Mouse (Mus musculus) hindbrain, postnatal 0 days (tissue): Measurements from ENCODE around the gene Dlg2. TPM values are rescaled to one million over a fixed set of nuclear protein-coding genes. Genes with fewer than 3 reads are reported as not detected.

Experiments
- ATAC-seq: fragments of 200-750 bp; cut with Nextera tagmentation; 2 replicates; pipeline ENCODE4 v1.8.0; 2017; ENCODE audit warnings: mild to moderate bottlenecking, moderate TSS enrichment, moderate library complexity
- DNase-seq: peaks from one replicate; pipeline ENCODE4 v3.0.0-alpha.2; 2015; ENCODE audit warnings: low spot score
- H3K27ac ChIP-seq: fragments of 300-500 bp; sonication (generic); 2 replicates; pipeline ENCODE4 v1.5.1; 2014; ENCODE audit warnings: mild to moderate bottlenecking
- H3K27me3 ChIP-seq: fragments of 300-500 bp; sonication (generic); 2 replicates; pipeline ENCODE4 v1.6.1; 2014; ENCODE audit warnings: low read length, mixed read lengths; ENCODE audit not compliant: insufficient read depth
- H3K36me3 ChIP-seq: fragments of 300-500 bp; sonication (generic); 2 replicates; pipeline ENCODE4 v1.6.1; 2014; ENCODE audit warnings: low read length, mixed read lengths; ENCODE audit not compliant: insufficient read depth
- H3K4me1 ChIP-seq: fragments of 300-500 bp; sonication (generic); 2 replicates; pipeline ENCODE4 v1.6.1; 2014; ENCODE audit warnings: antibody characterized with exemption, low read length, mixed read lengths; ENCODE audit not compliant: insufficient read depth
- H3K4me2 ChIP-seq: fragments of 300-500 bp; sonication (generic); 2 replicates; pipeline ENCODE4 v1.6.1; 2014; ENCODE audit warnings: low read depth, mild to moderate bottlenecking, low read length, moderate library complexity, mixed read lengths
- H3K4me3 ChIP-seq: fragments of 300-500 bp; sonication (generic); 2 replicates; pipeline ENCODE4 v1.5.1; 2014; ENCODE audit warnings: low read length
- H3K9ac ChIP-seq: fragments of 300-500 bp; sonication (generic); replicated peaks from 2 replicates; pipeline ENCODE4 v1.6.1; 2014; ENCODE audit warnings: mild to moderate bottlenecking, low read length, moderate library complexity, mixed read lengths
- H3K9me3 ChIP-seq: fragments of 300-500 bp; sonication (generic); 2 replicates; pipeline ENCODE4 v1.6.1; 2016; ENCODE audit warnings: low read length, mixed read lengths
- CTCF ChIP-seq: IDR thresholded peaks from 2 replicates; pipeline ENCODE4 v1.5.1; 2016; ENCODE audit warnings: antibody characterized with exemption, control low read depth, low read depth
- WGBS: fragments of 180-500 bp; shearing (Covaris S2); extraction: QIAGEN DNeasy Blood & Tissue Kit; methylation state at CpG from one replicate; pipeline ENCODE4 v1.1.7; 2014; 5-methylcytosine and 5-hydroxymethylcytosine counted together
- polyA plus RNA-seq: library from polyadenylated mRNA; unstranded; fragments of >200 nt; fragmentation: Nextera tagmentation; extraction: Ambion mirVana; gene quantifications from 2 replicates; pipeline ENCODE4 v1.2.1, GENCODE M21; 2015
- total RNA-seq: library from RNA; depleted of rRNA; stranded (reverse); fragments of >200 nt; gene quantifications from 2 replicates; pipeline ENCODE4 v1.2.3, GENCODE M21; 2014

Dlg2 gene
- total and polyA plus RNA-seq, 2 experiments from 2014 or later: 20.4 to 113 TPM

DNA sequence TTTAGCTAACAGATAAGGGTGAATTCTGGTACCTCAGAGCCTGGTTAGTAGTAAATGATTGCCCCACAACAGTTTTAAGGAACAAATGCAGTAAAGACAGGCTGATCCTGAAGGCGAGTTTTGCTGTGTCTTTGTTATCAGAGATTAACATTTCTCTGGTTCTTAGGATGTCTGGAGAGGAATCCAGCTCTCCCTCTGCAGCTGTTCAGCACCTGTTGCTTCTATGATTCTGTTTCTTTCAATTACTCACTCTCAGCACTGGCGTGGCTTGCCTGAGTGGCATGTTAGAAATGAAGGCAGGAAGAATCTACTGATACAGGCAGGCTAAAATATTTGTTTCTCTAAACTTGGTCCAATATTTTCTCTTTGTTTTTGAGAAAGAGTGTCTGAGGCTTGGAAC lies 133.3 kb downstream of the Dlg2 start:
- Histone ChIP-seq H3K4me2 (no peak overlapping the region), H3K36me3 (no peaks in the 10 kb centered on the region), H3K4me1 (no peaks in the 10 kb centered on the region), H3K4me3 (no peak overlapping the region), H3K27ac (no peak overlapping the region), H3K27me3 (no peaks in the 10 kb centered on the region), H3K9ac (no peak overlapping the region), H3K9me3 (no peaks in the 10 kb centered on the region)
- WGBS: 60% methylated on average over 2 of the region's 2 CpGs
- TF ChIP-seq CTCF: no peak
- DNase-seq: no peak
- no peak for ATAC-seq

DNA sequence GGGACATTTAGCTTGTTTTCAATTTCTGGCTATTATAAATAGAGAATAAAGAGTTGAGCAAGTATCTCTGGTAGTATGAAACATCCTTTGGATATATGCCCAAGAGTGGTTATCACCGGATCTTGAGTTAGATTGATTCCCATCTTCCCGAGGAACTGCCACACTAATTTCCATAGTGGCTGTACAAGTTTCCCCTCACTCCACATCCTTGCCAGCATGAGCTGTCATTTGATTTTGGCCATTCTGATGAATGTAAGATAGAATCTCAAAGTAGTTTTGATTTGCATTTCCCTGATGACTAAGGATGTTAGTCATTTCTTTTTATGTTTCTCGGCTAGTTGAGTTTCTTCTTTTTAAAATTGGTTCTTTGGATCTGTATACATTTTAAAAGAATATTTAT lies 154.1 kb downstream of the Dlg2 start:
- Histone ChIP-seq H3K4me2 (no peak overlapping the region), H3K27ac (no peak overlapping the region), H3K4me1 (no peaks in the 10 kb centered on the region), H3K9ac (no peak overlapping the region), H3K36me3 (no peaks in the 10 kb centered on the region), H3K27me3 (no peaks in the 10 kb centered on the region), H3K4me3 (no peak overlapping the region), H3K9me3 (no peaks in the 10 kb centered on the region)
- ATAC-seq: no peak
- no peak for DNase-seq
- TF ChIP-seq CTCF: no peak
- WGBS: 69% methylated on average over 3 of the region's 3 CpGs

DNA sequence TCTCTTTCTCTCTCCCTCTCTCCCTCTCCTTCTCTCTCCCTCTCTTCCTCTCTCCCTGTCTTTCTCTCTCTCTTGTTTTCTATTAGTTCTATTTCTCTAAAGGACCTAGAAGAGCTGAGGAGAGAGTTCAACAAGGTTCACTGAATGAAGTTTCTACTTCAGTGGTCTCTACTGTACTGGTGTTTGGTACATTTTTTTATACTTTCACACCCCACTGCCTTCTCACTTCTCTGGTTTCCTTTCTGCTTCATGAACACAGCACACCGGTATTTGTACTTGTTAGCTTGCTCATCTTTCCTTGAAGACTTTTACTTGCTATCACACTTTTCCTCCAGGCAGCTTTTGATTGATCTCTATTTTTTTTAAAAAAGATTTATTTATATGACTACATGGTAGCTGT lies 173.0 kb downstream of the Dlg2 start:
- Histone ChIP-seq H3K27ac (no peak overlapping the region), H3K36me3 (no peaks in the 10 kb centered on the region), H3K4me2 (no peak overlapping the region), H3K27me3 (no peaks in the 10 kb centered on the region), H3K4me3 (no peak overlapping the region), H3K9me3 (no peaks in the 10 kb centered on the region), H3K9ac (no peak overlapping the region), H3K4me1 (no peaks in the 10 kb centered on the region)
- TF ChIP-seq CTCF: no peak
- 91% methylated on average over 1 of the region's 1 CpGs for WGBS
- no peak for DNase-seq
- ATAC-seq: no peak

DNA sequence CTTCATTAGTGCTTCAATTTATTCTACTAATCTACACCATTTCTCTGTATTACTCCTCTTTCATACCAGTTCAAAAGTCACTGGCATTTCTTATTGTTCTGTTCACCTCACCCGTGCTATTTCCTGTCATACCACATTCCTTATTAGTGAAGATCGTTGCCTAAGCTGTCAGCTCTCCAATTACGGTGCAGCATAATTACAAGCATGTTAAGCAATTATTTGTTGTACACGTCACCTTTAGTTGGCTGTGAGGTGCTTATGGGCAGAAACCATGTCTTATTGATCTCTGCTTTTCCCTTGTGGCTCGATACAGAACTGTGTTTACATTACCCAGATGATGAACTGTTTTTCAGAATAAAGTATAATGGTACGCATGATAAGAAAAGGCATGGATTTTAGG lies 174.7 kb downstream of the Dlg2 start:
- no peak overlapping the region for H3K9ac ChIP-seq
- no peak overlapping the region for H3K27ac ChIP-seq
- no peaks in the 10 kb centered on the region for H3K4me1 ChIP-seq
- H3K36me3 ChIP-seq: no peaks in the 10 kb centered on the region
- no peak overlapping the region for H3K4me2 ChIP-seq
- no peak for DNase-seq
- TF ChIP-seq CTCF: no peak
- no peaks in the 10 kb centered on the region for H3K27me3 ChIP-seq
- 43% methylated on average over 6 of the region's 6 CpGs for WGBS
- ATAC-seq: no peak
- H3K4me3 ChIP-seq: no peak overlapping the region
- H3K9me3 ChIP-seq: no peaks in the 10 kb centered on the region

DNA sequence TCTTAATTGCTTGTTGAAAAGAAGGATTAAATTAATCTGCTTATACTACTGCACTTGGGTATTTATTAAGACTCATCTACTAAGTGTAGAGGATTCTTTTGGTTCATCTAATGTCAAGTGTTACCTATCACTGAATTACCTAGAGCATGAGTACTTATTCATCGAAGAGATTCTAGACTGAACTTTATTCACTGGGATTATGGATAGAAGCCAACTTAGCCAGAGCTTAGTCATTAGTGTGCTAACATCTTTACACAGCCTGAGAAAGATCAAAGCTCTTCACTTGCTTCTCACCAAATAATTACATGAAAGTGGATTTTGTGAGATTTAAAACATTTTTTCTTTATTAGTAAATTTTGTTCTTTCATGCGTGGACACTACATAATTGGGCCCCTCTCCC lies 175.1 kb downstream of the Dlg2 start:
- no peaks in the 10 kb centered on the region for H3K36me3 ChIP-seq
- no peak for TF ChIP-seq CTCF
- no peaks in the 10 kb centered on the region for H3K9me3 ChIP-seq
- H3K27me3 ChIP-seq: no peaks in the 10 kb centered on the region
- H3K4me2 ChIP-seq: no peak overlapping the region
- no peak overlapping the region for H3K27ac ChIP-seq
- ATAC-seq: no peak
- H3K4me1 ChIP-seq: no peaks in the 10 kb centered on the region
- DNase-seq: no peak
- H3K9ac ChIP-seq: no peak overlapping the region
- H3K4me3 ChIP-seq: no peak overlapping the region
- WGBS: 88% methylated on average over 2 of the region's 2 CpGs

DNA sequence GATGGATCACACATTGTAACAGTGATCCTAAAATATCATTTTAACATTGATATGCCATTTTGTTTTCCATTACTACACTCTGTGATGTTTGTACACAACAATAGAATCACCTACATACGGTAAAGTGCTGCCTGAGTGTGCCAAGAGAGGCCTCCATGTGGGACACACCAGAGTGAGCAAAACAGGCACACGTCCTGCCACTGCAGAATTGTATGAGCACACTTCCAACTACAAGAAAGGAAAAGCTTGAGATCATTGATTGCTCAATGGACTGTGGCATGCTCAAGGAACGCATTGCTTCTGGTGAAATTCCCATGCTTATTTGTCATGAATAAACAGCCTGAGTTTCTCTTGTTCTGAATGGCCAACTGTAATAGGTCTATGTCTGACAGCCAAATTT lies 182.1 kb downstream of the Dlg2 start:
- Histone ChIP-seq H3K9ac (no peak overlapping the region), H3K4me2 (no peak overlapping the region), H3K27me3 (no peaks in the 10 kb centered on the region), H3K4me3 (no peak overlapping the region), H3K27ac (no peak overlapping the region), H3K36me3 (no peaks in the 10 kb centered on the region), H3K9me3 (no peaks in the 10 kb centered on the region), H3K4me1 (no peaks in the 10 kb centered on the region)
- DNase-seq (no peak), ATAC-seq (no peak)
- WGBS: 57% methylated on average over 3 of the region's 3 CpGs
- no peak for TF ChIP-seq CTCF

DNA sequence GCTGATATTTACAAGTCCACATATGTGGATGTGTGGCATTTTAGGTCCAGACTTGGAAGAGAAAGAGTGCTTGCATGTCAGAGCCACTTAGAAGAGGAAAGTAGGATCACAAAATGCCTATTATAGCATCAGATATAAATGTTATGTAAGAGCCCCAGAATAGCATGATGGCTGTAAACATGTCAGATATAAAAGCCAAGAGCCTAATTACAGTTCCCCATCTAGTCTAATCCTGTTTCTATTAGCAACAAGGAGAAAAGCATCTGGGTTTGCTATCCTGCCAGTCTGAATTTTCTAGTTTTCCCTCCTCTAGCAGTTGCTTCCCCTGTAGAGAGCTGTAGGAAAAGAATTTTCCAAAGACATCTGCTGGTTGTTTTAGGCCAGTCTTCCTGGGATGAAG lies 217.6 kb downstream of the Dlg2 start:
- Histone ChIP-seq H3K27me3 (no peaks in the 10 kb centered on the region), H3K9ac (no peak overlapping the region), H3K36me3 (no peaks in the 10 kb centered on the region), H3K27ac (no peak overlapping the region), H3K4me2 (no peak overlapping the region), H3K4me1 (no peaks in the 10 kb centered on the region), H3K9me3 (no peaks in the 10 kb centered on the region), H3K4me3 (no peak overlapping the region)
- ATAC-seq (no peak), DNase-seq (no peak)
- no peak for TF ChIP-seq CTCF
